Mouse (Mus musculus): ENCODE measurements around the gene Arid1b. TPM values are rescaled to one million over a fixed set of nuclear protein-coding genes. Genes with fewer than 3 reads are reported as not detected.

Gene Arid1b
- total RNA-seq, 2 experiments from 2014 or later, result 77.5 to 90.0 TPM

DNA sequence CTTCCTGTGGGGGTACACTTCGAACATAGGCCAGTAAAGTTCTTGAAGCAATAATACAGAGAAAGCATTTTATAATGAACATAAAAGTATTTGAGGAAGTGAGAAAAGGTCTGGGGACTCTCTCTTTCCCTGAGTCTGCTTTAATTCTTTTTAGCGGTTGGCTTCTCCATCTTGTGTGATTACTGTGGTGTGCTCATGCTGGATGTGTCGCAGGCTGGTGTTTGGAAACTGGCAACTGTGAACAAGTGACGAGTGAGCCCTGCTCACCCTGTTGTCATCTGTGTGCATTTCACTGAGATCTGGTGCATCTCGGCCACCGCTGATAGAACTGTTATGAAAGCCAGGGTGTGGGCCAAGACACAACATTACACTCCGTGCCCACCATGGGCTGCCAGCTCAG is 216.8 kb downstream of the Arid1b start:
- DNase-seq (ENCODE audit: low spot score in 2 of 2), result no peak
- intact Hi-C loops (cut with DNase I), result no loop called here

DNA sequence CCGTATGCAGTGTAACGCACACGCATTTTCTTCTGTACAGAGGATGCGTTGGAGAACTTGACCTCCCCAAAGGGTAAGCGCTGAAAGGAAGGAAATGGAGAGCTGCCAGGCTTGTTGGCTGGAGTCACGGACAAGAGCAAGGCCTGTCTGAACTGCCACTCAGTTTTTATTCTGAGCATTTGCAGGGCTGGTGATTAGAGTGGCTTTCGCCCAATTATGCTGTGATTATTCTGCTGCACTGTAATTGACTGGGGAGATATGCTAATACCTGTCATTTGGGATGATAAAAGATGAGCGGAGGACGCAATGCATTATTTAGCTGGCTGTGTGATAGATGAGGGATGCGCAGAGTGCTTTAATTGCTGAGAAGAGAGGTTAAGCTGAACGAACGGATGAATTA is 218.0 kb downstream of the Arid1b start:
- no peak for DNase-seq (ENCODE audit: low spot score in 2 of 2)
- intact Hi-C loops (cut with DNase I), result no loop called here

DNA sequence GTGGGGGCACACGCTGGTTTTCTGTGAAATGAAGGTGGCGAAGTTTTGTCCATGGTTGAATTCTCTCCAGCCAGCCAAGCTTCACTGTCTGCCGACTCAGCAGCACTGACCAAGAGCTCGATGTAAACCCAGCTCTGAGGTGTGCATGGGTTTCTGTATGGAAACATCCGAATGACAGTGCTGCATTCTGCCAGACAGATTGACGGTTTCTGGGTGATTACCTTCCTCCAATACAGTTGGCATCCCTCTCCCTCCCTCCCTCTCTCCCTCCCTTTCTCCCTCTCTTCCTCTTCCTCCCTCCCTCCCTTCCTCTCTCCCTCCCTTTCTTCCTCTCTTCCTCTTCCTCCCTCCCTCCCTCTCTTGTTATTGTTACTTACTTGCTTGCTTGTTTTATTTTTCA is 219.3 kb downstream of the Arid1b start:
- intact Hi-C loops (cut with DNase I), result no loop called here
- DNase-seq (ENCODE audit: low spot score in 2 of 2), result no peak

DNA sequence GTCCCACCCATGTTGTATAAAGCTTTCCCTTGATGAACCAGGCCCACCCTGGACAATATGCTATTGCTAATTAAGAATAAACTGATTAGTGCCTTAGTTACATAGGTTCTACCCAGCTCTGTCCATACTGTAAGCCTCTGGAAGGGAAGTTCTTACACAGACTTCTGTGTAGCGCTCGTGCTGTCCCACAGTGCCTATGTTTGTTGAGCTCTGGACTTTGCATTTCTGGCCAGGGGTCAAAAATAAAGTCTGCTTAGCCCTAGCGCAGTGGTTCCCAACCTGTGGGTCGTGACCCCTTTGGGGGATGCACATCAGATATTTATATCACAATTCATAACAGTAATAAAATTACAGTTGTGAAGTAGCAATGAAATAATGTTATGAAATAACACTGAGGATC is 221.2 kb downstream of the Arid1b start:
- DNase-seq (ENCODE audit: low spot score in 2 of 2), result no peak
- intact Hi-C loops (cut with DNase I), result no loop called here

DNA sequence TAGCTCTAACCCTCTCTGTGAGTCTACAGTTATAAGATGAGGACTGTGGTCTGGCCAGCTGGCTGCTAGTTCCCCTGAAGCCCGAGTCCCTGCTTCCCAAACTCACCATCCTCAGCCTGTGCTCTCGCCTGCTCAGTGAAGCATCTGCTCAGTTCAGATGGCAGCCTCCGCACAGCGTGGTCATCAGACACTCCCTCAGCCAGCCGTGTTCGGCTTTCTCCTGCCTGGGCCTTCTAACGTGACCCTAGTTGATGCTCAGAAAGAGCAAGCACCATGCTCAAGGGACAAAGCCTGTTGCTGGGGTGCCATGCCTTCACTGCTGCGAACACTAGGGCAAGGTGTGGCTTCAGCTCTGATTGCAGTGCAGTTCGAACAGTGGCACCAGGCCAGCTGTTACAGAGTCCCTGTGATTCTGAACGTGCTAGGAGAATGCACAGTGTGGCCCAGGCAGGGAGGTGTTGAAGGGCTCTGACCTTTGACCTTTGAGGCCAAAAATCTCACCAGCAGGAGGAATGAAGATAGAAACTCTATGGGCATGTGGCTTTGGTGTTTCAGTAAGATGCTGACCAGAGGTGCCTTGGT is 222.9 kb downstream of the Arid1b start:
- intact Hi-C loops (cut with DNase I), result no loop called here
- no peak for DNase-seq (ENCODE audit: low spot score in 2 of 2)

DNA sequence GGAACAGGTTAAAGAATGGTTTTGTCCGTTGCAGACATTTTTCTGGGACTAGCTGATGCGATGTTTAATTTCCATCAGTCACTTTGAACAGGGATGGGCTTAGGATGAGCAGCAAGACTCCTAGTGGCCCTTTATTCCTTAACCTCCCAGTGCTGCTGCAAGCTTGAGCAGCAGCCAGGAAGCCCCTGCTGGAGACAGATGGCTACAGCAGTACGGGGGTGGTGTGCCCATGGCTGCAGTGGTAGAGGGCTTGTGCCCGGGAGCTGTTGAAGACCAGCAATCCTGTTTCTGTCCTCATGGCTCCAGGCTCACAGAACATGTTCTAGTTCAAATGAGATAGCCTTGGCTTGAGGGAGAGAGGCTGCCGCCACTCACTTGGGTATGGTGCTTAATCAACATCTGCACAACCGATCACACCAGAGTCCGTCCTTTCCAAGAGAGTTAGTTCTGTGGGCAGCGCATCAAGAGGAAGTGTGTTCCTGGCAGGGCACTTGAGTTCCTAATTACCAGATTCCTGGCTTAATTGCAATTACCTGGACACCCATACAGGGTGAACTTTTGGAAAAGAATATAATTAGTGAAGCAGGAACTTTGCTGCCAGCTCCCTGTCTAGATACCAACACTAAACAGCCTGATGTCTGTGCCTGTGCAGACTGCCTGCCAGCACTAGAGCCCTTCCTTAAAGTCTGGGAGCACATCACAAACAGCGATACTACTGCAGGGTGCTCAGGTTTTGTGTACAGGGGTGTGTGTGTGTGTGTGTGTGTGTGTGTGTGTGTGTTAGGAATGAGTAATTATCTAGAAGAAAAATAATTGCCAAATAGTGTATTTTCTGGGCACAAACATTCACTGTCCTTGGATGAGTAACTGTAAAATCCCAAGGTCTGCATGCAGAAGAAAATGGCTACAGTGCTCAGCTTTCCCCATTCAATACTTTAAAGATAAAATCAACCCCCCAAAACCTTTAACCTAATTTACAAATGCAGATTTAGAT is 224.0 kb downstream of the Arid1b start:
- no peak for DNase-seq (ENCODE audit: low spot score in 2 of 2)
- intact Hi-C loops (cut with DNase I), result no loop called here

DNA sequence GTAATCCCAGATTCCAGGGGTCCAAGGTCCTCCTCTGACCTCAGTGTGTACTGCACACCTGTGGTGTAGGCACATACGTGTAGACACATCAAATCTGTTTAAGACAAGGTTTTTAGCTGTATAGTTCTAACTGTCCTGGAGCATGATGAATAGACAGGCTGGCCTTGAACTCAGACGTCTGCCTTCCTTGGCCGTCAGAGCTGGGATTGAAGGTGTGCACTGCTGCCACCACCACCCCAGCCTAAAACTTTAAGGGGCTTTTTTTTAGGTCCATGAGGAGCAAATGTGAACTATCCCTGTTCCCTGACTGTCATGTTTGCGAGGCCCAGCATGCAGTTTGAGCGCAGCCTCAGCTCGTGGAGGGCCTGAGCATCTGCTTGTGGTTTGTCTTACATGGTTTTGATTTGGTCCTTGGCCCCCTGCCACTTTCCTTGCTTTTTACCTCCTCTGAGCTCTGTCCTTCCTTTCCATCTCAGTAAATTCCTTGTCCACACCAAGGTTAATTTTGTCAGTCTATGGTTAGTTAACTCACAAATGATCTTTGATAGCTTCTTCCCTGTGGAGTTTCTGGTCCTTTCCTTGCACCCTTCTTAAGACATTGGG is 224.9 kb downstream of the Arid1b start:
- no peak for DNase-seq (ENCODE audit: low spot score in 2 of 2)
- intact Hi-C loops (cut with DNase I), result no loop called here

DNA sequence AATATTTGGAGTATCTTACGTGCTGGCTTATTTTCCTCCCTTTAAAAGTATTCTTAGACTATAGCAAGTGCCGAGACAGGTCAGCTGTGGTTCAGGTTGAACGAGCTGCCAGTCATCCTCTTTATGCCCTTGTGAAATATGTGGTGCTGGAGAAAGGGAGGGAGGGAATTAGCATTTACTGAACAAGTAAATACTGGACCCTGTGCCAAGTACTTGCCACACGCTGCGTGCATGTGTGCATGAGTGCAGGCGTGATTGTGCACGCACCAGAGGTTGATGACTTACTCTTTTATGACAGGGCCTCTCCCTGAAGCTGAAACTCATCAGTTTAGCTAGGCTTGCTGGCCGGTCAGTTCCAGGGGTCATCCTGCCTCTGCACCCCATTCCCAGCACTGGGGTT is 226.9 kb downstream of the Arid1b start:
- DNase-seq (ENCODE audit: low spot score in 2 of 2), result no peak
- intact Hi-C loops (cut with DNase I), result no loop called here

DNA sequence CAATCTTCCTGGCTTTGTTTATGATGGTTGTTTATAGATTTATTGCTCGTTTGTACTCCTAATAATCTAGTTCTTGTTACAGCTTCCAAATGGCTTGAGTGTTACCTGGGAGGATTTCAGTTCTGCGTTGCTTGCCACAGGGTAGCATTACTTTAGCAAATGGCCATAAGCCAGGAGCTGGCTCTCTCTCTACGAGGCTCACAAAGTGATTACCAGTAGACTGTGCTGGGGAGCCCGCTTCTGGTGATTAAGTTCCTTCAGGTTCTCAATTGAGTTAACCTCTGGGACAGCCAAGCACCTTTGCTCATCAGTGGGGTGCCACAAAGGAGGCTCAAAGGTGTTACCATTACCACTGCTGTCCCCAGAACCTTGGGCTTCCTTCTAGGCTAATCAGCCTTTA is 227.4 kb downstream of the Arid1b start:
- intact Hi-C loops (cut with DNase I), result no loop called here
- DNase-seq (ENCODE audit: low spot score in 2 of 2), result no peak

DNA sequence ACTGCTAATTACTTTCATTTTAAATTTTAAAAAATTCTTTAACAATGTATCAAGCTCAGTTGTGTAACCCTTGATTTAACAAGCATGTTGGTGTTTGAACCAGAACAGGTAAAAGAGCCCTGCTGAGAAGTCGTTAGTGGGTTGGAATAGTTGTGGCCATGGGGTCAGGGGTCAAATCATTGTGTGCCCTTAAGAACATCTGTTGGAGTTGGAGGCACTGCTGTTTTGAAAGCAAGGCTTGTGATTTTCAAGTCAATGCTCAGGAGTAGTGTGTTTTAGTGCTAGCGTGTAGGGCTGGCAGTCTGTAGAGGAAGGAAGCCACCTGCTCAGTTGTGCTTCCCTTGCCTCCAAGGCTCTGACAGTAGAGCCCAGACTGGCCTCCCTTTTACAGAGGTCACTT is 228.7 kb downstream of the Arid1b start:
- intact Hi-C loops (cut with DNase I), result no loop called here

DNA sequence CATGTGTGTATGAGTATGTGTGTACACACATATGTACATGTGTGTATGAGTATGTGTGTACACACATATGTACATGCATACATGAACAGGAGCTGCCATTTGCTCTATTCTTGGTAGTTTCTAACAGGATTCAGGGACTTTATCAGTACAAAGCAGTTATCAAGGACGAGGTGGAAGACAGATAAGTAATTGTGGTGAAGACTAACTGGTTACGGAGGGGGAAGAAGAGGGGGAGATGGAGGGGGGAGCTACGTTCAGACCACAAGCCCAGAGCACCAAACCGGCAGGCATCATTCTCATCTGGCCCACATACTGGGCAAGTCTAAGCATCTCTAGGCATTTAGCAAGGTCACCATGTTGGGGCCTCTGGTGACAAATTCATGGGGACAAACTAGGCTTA is 230.8 kb downstream of the Arid1b start:
- intact Hi-C loops (cut with DNase I), result no loop called here
- no peak for DNase-seq (ENCODE audit: low spot score in 2 of 2)

More for the DNA sequence above, 228.7 kb downstream of the Arid1b start:
- no peak for DNase-seq (ENCODE audit: low spot score in 2 of 2)

DNA sequence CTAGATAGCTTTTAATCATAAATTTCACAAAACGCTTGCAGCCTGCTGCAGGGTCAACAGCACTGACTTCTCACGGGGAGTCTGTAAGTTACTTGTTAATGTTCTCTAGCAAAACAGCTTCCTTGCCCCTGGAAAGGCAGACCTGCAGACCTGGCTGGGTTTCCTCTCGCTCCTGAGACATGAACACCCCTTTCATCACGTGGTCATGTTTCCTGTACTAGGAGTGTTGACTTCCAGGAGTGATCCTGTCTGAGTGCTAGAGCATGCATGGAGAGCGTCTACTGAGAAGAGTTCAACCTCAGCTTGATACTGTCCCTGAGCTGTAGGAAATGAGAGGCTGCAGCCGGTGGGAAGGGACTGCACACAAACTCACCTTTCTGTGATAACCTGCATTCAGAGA is 233.0 kb downstream of the Arid1b start:
- no peak for DNase-seq (ENCODE audit: low spot score in 2 of 2)
- intact Hi-C loops (cut with DNase I), result no loop called here

DNA sequence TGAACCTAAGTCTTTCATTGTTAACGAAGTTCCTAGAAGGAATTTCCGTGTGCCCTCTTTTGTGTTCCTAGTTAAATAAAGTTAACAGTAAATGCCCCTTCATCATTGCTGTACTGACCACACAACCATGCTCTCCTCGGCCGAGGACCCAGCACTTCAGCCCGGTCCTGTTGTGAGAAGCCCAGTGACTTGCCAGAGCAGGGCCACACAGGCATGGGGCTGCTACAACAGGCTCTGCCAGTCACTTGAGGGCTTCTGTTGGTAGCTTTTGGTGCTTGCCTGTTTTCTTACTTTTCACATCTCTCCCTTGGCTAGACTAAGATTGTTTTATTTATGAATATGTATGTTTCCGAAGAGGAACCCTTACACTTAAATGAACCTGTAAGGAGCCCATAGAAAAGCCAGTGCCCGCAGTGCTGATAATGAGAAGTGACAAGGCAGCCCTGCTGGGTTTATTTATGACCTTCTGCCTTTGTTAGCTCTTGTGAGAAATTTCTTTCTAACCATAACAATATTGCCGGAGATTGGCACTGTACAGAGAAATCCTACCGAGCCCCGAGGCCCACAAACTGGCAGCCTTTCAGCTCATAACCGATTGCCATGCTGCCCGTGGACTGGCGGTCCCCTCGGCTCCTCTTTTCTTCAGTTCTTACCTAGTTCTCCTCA is 234.0 kb downstream of the Arid1b start:
- DNase-seq (ENCODE audit: low spot score in 2 of 2), result no peak
- intact Hi-C loops (cut with DNase I), result no loop called here

DNA sequence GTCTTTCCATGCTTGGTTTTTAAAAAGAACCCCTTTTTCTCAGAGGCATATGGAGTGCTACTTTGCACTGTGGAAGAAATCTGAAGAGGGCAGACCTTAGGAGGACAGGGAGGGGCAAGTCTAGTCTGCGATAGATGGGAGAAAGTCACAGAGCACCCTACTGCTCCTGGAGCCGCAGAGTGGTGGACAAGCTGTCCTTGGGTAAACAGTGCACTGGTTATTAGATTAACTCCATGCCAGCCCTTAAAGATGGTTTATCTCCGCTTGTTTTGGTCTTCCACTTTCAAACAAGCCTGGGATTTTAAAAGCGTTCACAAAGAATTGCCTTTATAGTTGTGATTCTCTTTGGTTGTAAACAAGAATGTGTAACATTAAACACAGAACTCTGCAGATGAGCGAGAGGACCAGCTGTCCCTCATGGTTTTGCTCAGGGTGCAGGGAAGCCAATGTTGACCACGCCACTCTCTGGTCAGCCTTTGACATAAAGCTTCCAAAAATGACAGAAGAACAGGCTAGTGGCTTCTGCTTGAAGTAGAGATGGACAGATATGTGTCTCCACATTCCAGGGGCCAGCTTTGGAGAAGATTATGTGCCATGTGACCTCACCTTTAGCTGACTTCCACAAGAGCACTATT is 234.6 kb downstream of the Arid1b start:
- no peak for DNase-seq (ENCODE audit: low spot score in 2 of 2)

DNA sequence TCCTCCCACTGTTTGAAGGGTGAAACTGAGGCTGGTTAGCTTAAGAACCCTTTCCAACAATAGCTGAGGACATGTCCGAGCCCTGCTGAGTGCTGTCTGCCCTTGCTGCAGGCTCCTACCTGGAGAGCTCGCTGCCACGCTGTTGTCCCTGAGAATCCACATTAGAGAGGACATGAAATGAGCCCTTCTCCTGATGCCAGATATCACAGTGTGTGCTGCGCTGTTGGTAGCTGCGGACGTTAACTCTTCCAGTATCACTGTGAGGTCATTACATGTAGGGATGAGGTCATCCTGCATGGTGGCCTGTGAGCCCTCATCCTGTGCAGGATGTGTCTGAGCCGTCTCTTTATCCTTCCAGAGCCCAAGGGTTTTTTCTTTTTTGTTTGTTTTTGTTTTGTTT is 235.9 kb downstream of the Arid1b start:
- DNase-seq (ENCODE audit: low spot score in 2 of 2), result no peak
- intact Hi-C loops (cut with DNase I), result no loop called here

More for the DNA sequence above, 234.6 kb downstream of the Arid1b start:
- intact Hi-C loops (cut with DNase I), result no loop called here

DNA sequence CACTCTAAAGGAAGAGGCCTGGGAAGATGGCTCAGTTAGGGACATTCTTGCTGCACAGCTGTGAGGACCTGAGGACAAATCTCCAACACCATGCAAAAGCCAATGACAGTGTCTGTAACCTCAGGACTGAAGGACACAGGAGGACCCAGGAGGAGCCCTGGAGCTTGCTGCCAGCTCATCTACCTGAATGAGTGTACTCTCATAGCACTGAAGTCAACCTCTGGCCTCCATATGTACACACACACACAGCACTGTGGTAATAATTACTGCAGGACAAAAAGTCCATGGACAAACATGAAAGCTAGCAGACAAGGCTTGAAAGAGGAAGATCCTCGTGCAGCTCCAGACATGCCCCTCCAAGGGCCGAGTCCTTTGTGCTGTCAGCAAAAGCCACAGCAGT is 238.0 kb downstream of the Arid1b start:
- intact Hi-C loops (cut with DNase I), result no loop called here
- no peak for DNase-seq (ENCODE audit: low spot score in 2 of 2)

DNA sequence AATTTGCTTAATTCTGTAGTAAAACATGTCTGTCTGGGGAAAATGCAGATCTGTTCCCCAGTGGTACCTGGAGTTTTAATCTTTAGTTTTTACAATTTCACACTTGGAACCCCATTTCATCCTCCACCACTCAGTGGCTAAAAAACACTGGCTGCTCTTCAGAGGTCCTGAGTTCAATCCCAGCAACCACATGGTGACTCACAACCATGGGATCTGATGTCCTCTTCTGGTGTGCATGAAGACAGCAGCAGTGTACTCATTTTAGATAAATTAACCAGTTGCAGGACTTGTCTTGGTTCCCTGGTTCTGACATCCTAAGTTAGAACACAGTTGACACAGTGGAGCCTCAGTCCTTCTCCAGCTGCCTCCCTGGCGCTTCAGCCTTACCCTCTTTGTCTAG is 239.9 kb downstream of the Arid1b start:
- intact Hi-C loops (cut with DNase I), result no loop called here
- DNase-seq (ENCODE audit: low spot score in 2 of 2), result no peak

DNA sequence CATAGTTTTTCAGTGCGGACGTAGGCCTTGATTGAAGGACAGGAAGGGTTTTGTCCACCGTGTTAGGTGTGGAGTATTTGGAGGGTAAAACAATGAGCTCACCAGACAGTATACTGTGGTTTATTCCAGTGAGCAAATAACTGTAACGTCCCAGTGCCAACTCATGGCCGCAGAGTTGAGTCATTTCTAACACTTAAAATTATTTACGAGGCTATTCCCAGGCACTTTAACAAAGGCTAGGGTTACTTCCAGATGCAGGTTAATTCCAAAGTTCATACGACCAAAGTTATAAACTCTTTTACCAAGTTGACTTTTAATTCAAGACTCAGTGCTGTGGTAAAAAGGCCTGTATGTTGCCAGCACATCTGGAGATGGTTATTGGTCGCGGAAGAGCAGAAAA is 240.9 kb downstream of the Arid1b start:
- no peak for DNase-seq (ENCODE audit: low spot score in 2 of 2)
- intact Hi-C loops (cut with DNase I), result no loop called here

DNA sequence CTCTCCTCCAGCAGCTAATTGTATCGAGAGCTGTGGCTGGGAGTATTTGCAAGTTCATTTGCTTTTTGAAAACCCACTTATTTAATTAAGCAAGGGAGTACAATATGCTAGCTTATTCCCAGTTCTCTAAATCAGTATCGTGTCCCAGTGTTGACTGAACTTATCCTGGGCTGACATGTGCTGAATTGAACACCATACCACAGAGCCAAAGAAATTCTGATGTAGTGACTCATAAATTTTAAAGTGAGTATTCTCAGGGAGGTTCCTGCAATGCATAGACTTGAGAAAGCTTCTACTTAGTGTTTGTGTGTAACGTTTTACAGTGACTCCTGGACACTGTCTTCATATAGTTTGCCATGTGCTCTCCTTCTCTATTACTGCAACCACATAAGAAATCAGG is 243.6 kb downstream of the Arid1b start:
- intact Hi-C loops (cut with DNase I), result no loop called here
- no peak for DNase-seq (ENCODE audit: low spot score in 2 of 2)
